ENCODE assay signal across 23 mouse cellular contexts in the genomic region with DNA sequence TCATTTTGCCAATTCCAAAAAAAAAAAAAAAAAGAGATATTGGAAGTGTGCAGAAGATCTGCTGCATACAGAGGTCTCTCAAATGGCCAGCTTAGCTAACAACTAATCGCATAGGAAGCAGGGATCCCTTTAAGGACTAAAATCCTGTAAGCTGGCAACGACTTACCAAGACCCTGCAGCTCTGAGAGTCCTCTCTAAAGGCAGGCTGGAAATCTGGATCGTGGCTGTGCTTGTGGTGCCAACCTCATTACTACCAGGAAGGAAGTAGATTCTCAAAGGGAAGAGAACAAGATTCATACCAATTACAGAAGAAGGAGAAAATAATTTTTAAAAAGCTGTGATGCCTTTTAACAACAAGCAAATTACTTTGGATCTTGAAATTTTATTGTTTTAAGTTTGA. TPM values are rescaled to one million over a fixed set of nuclear protein-coding genes. Genes with fewer than 3 reads are reported as not detected.
DNase-seq lines count a peak whose midpoint lies in the region; ATAC-seq and TF ChIP-seq lines count a peak whose summit lies in the region.
"Had no signal": no experiment of that assay in that cellular context is flagged by ENCODE, and none has a peak within 500 bp of the region (broad histone marks: within the 10 kb centered on the region; RNA-seq: fewer than 3 reads in every experiment).

No protein-coding gene starts in this region.

- H3K4me3 ChIP-seq in midbrain, postnatal 0 days (ENCODE audit: low read depth, low read length), result no peak overlapping the region
- no peak overlapping the region for H3K4me3 ChIP-seq in midbrain, embryonic 14.5 days (replicated peaks; ENCODE audit: low read depth, low read length)
- H3K4me3 ChIP-seq: embryonic facial prominence, embryonic 10.5 days; forebrain, embryonic 13.5 days; gastrocnemius, adult 2 months; heart, embryonic 12.5 days; hindbrain, embryonic 12.5 days had no signal

- no peaks in the 10 kb centered on the region for H3K9me3 ChIP-seq in midbrain, postnatal 0 days (ENCODE audit: low read length)
- H3K9me3 ChIP-seq in midbrain, embryonic 14.5 days (ENCODE audit: control insufficient read depth, low read length), result no peaks in the 10 kb centered on the region
- H3K9me3 ChIP-seq: embryonic facial prominence, embryonic 10.5 days; forebrain, embryonic 13.5 days; hindbrain, embryonic 12.5 days had no signal

- no peak for ATAC-seq in midbrain, postnatal 0 days (ENCODE audit: low FRiP score)
- no peak for ATAC-seq in midbrain, embryonic 14.5 days (ENCODE audit: low FRiP score, low TSS enrichment)
- ATAC-seq: activated CD4-positive, CD25-positive, alpha-beta regulatory T cell, adult 4 months; forebrain, embryonic 13.5 days; forebrain, postnatal 0 days; hindbrain, embryonic 16.5 days; inflammation-experienced regulatory T-cells, adult 6 months; Patski had no signal

- H3K27me3 ChIP-seq in midbrain, postnatal 0 days (ENCODE audit: insufficient read depth, low read length), result no peaks in the 10 kb centered on the region
- no peaks in the 10 kb centered on the region for H3K27me3 ChIP-seq in midbrain, embryonic 14.5 days (ENCODE audit: control insufficient read depth, insufficient read depth, low read length)
- H3K27me3 ChIP-seq: CH12.LX; forebrain, embryonic 13.5 days; heart, embryonic 12.5 days; hindbrain, embryonic 12.5 days; Patski had no signal

- no peak overlapping the region for H3K9ac ChIP-seq in midbrain, postnatal 0 days (replicated peaks; ENCODE audit: low read length, poor library complexity, severe bottlenecking)
- H3K9ac ChIP-seq in midbrain, embryonic 14.5 days (replicated peaks; ENCODE audit: low read length), result no peak overlapping the region
- H3K9ac ChIP-seq: forebrain, embryonic 13.5 days; forebrain, postnatal 0 days; heart, embryonic 12.5 days; hindbrain, embryonic 12.5 days had no signal

- peak; percentile 3 for DNase-seq in midbrain, postnatal 0 days (ENCODE audit: low spot score)
- DNase-seq in midbrain, embryonic 14.5 days, result no peak
- DNase-seq in cerebellum, adult 9-10 months, result peak; percentile 41
- peak; percentile 32 to 54 for DNase-seq in cerebellum, postnatal 25 days
- DNase-seq in frontal cortex, postnatal 10 days (ENCODE audit: low spot score in 2 of 2), result no peak
- DNase-seq in heart, postnatal 4 days, result no peak
- DNase-seq: adrenal gland, postnatal 14 days; forebrain, postnatal 0 days; gastrocnemius, adult 2 months; gastrocnemius, postnatal 25 days; heart, postnatal 36 days; kidney, adult 11 months had no signal

- H3K36me3 ChIP-seq in midbrain, postnatal 0 days (ENCODE audit: insufficient read depth, low read length), result no peaks in the 10 kb centered on the region
- no peaks in the 10 kb centered on the region for H3K36me3 ChIP-seq in midbrain, embryonic 14.5 days (ENCODE audit: control insufficient read depth, insufficient read depth, low read length)
- H3K36me3 ChIP-seq: embryonic facial prominence, embryonic 10.5 days; heart, embryonic 12.5 days; hindbrain, embryonic 12.5 days had no signal

- 68% methylated on average over 3 of the region's 3 CpGs for WGBS in midbrain, postnatal 0 days
- 83% methylated on average over 3 of the region's 3 CpGs for WGBS in midbrain, embryonic 14.5 days

- no peaks in the 10 kb centered on the region for H3K4me1 ChIP-seq in midbrain, postnatal 0 days (ENCODE audit: insufficient read depth, low read length)
- H3K4me1 ChIP-seq in midbrain, embryonic 14.5 days (ENCODE audit: control insufficient read depth, insufficient read depth, low read length), result no peaks in the 10 kb centered on the region
- H3K4me1 ChIP-seq: embryonic facial prominence, embryonic 10.5 days; forebrain, embryonic 13.5 days; heart, embryonic 12.5 days; hindbrain, embryonic 12.5 days had no signal

- H3K27ac ChIP-seq in midbrain, postnatal 0 days (ENCODE audit: low read depth, low read length), result no peak overlapping the region
- no peak overlapping the region for H3K27ac ChIP-seq in midbrain, embryonic 14.5 days (replicated peaks; ENCODE audit: low read depth, low read length)
- H3K27ac ChIP-seq: embryonic facial prominence, embryonic 10.5 days; forebrain, embryonic 13.5 days; gastrocnemius, adult 2 months; hindbrain, embryonic 12.5 days had no signal

- no peak for TF ChIP-seq CTCF in midbrain, postnatal 0 days (IDR thresholded peaks at IDR 0.05)

- no peak overlapping the region for H3K4me2 ChIP-seq in midbrain, postnatal 0 days (ENCODE audit: low read depth, low read length, poor library complexity, severe bottlenecking)
- no peak overlapping the region for H3K4me2 ChIP-seq in midbrain, embryonic 14.5 days (ENCODE audit: low read length)
- H3K4me2 ChIP-seq: forebrain, embryonic 13.5 days; heart, embryonic 12.5 days; hindbrain, embryonic 12.5 days had no signal

RNA-seq across cellular contexts. Expression of gene Ptchd4, which starts 29.5 kb away (rescaled TPM):
- total RNA-seq in midbrain, postnatal 0 days (2014; rRNA removed), result 10.9 and 13.6 TPM in 2 replicates
- polyA plus RNA-seq in midbrain, postnatal 0 days (2015; fragmentation: Nextera tagmentation; extraction: Ambion mirVana), result 8.3 and 9.3 TPM in 2 replicates
- 9.4 and 11.4 TPM in 2 replicates for polyA plus RNA-seq in midbrain, embryonic 14.5 days (2014; fragmentation: Nextera tagmentation; extraction: Ambion mirVana)
- total RNA-seq in heart, postnatal 4 days (2021), result not detected
- total RNA-seq: CH12.LX; gastrocnemius, adult 2 months; granulocyte monocyte progenitor cell, adult 5-6 weeks; heart, adult 8-10 months; heart, postnatal 36 days had no signal
- polyA plus RNA-seq: inflammation-experienced regulatory T-cells, adult 6 months had no signal

Comparison
In these comparisons a context has a peak if more than half of its experiments do, and no peak if none do; other contexts are left out.
1. DNase-seq: peak in midbrain, postnatal 0 days (single experiment), cerebellum, adult 9-10 months (single experiment) and cerebellum, postnatal 25 days (2 of 2); none in midbrain, embryonic 14.5 days (single experiment), frontal cortex, postnatal 10 days (0 of 2) and heart, postnatal 4 days (single experiment).
2. RNA of gene Ptchd4, which starts 29.5 kb away (total RNA-seq): 10.9 to 13.6 TPM in midbrain, postnatal 0 days; not detected in heart, postnatal 4 days; every median in the first group is over 10 times any median in the second.